Mouse (Mus musculus) heart, embryonic 14.5 days (tissue): ENCODE data around the gene Cpne5. TPM values are rescaled to one million over a fixed set of nuclear protein-coding genes. Genes with fewer than 3 reads are reported as not detected.
A peak's percentile ranks its signal among the peaks of the same experiment; 100 is the strongest.

ENCODE experiments used
- ATAC-seq: fragments of 200-750 bp; cut with Nextera tagmentation; 2 replicates; pipeline ENCODE4 v1.8.0; 2017; ENCODE audit warnings: low read depth, moderate TSS enrichment; ENCODE audit not compliant: insufficient number of reproducible peaks, insufficient read depth, low FRiP score
- H3K27ac ChIP-seq, 2 experiments: fragments of 200-500 bp in 1 of 2; fragments of 300-500 bp in 1 of 2; sonication (generic) in 1 of 2; replicated peaks in 1 of 2; 2 replicates each; pipeline ENCODE4 v1.5.1; 2012 to 2014; ENCODE audit warnings: low read depth in 2 of 2, low read length in 2 of 2, control low read depth in 1 of 2, mild to moderate bottlenecking in 1 of 2, mixed read lengths in 1 of 2; ENCODE audit not compliant: control insufficient read depth in 1 of 2, insufficient read depth in 1 of 2
- H3K27me3 ChIP-seq: fragments of 300-500 bp; sonication (generic); 2 replicates; pipeline ENCODE4 v1.6.1; 2014; ENCODE audit warnings: mild to moderate bottlenecking, low read length, control low read depth; ENCODE audit not compliant: control insufficient read depth, insufficient read depth
- H3K36me3 ChIP-seq: fragments of 300-500 bp; sonication (generic); 2 replicates; pipeline ENCODE4 v1.6.1; 2014; ENCODE audit warnings: mild to moderate bottlenecking, control low read depth, low read length, mixed read lengths; ENCODE audit not compliant: control insufficient read depth, insufficient read depth
- H3K4me1 ChIP-seq, 2 experiments: fragments of 200-500 bp in 1 of 2; fragments of 300-500 bp in 1 of 2; sonication (generic) in 1 of 2; 2 replicates each; pipeline ENCODE4 v1.6.1; 2012 to 2014; ENCODE audit warnings: low read length in 2 of 2, control low read depth in 1 of 2, mixed read lengths in 1 of 2; ENCODE audit not compliant: control insufficient read depth in 2 of 2, insufficient read depth in 2 of 2
- H3K4me2 ChIP-seq: fragments of 300-500 bp; sonication (generic); 2 replicates; pipeline ENCODE4 v1.6.1; 2014; ENCODE audit warnings: mild to moderate bottlenecking, low read length
- H3K4me3 ChIP-seq, 2 experiments: fragments of 200-500 bp in 1 of 2; fragments of 300-500 bp in 1 of 2; sonication (generic) in 1 of 2; 2 replicates each; pipeline ENCODE4 v1.5.1; 2012 to 2014; ENCODE audit warnings: low read length in 2 of 2, mild to moderate bottlenecking in 2 of 2, control low read depth in 1 of 2, low read depth in 1 of 2, moderate library complexity in 1 of 2; ENCODE audit not compliant: control insufficient read depth in 1 of 2, insufficient read depth in 1 of 2
- H3K9ac ChIP-seq: fragments of 300-500 bp; sonication (generic); 2 replicates; pipeline ENCODE4 v1.6.1; 2014; ENCODE audit warnings: mild to moderate bottlenecking, low read length
- H3K9me3 ChIP-seq: fragments of 300-500 bp; sonication (generic); 2 replicates; pipeline ENCODE4 v1.6.1; 2016; ENCODE audit warnings: low read length, control low read depth; ENCODE audit not compliant: control insufficient read depth
- WGBS: fragments of 180-500 bp; shearing (Covaris S2); extraction: QIAGEN DNeasy Blood & Tissue Kit; methylation state at CpG from one replicate; pipeline ENCODE4 v1.1.7; 2014; 5-methylcytosine and 5-hydroxymethylcytosine counted together
- polyA plus RNA-seq: library from polyadenylated mRNA; unstranded; fragments of >200 nt; fragmentation: Nextera tagmentation; extraction: Ambion mirVana; gene quantifications from 2 replicates; pipeline ENCODE4 v1.2.1, GENCODE M21; 2014

Gene Cpne5
- 21.4 and 28.8 TPM in 2 replicates for polyA plus RNA-seq

- peak within 1 kb of the TSS; percentile 74 for H3K9ac ChIP-seq
- peaks cover 38% of the 10 kb centered on the region for H3K27me3 ChIP-seq
- ATAC-seq, result peak; percentile 13; the same call in 1 of the 2 replicates
- under 1% methylated on average over 58 of the region's 73 CpGs for WGBS
- H3K4me2 ChIP-seq, result peak within 1 kb of the TSS; percentile 100
- peak within 1 kb of the TSS; percentile 46 to 63 for H3K4me3 ChIP-seq
- no peaks in the 10 kb centered on the region for H3K9me3 ChIP-seq
- no peaks in the 10 kb centered on the region for H3K36me3 ChIP-seq
- H3K27ac ChIP-seq, result peak within 1 kb of the TSS in 1 of 2 experiments; percentile 24; a peak in 1 of 4 replicates
- H3K4me1 ChIP-seq, result peaks cover 5 to 13% of the 10 kb centered on the region in 2 experiments; a peak in 3 of 4 replicates
Measured at GRCm38 (mm10) chr17:29237772-29238420, at the start of gene Cpne5. TSS of gene Cpne5 (minus strand) at chr17:29238167.

DNA sequence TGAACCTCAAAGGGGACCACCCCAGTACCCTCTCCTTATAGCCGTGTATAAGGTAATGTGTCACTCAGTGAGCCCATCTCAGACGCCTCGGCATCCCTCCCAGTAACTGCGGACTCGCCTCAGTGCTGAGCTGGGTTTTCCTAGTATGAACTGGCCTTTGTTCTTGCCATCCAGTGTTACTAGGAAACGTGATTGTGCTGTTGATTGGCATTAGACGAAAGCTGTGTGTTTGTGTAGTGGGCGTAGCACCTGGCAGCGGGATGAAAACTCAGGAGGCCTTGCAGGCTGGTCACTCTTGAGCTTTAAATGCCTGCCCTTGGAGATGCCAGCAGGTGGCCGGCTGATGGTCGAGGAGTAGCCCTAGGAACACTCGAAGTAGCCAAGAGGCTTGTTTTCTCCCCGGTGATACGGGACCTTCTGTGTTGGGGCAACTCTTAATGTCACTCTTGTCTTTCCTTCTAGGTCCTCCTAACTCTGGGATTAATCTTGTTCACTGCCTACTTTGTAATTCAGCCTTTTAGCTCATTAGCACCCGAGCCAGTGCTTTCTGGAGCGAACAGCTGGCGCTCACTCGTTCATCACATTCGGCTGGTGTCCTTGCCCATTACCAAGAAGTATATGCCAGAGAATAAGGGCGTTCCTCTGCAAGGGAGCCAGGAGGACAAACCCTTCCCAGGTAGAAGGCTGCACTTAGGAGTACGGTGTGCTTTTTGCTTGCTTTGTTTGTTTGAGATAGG lies 44.4 kb upstream of the Cpne5 start:
- Histone ChIP-seq H3K9me3 (no peaks in the 10 kb centered on the region), H3K36me3 (peaks cover 30% of the 10 kb centered on the region), H3K27ac (no peak overlapping the region), H3K4me1 (0 out of 4 replicates have a peak, but pooled peaks cover 0 to 2% of the 10 kb centered on the region in 2 experiments), H3K27me3 (no peaks in the 10 kb centered on the region), H3K9ac (no peak overlapping the region), H3K4me3 (no peak overlapping the region), H3K4me2 (no peak overlapping the region)
- ATAC-seq, result no peak
- 75% methylated on average over 21 of the region's 21 CpGs for WGBS

- 83% methylated on average over 5 of the region's 5 CpGs for WGBS
- ATAC-seq, result no peak
- Histone ChIP-seq H3K9me3 (no peaks in the 10 kb centered on the region), H3K36me3 (peaks cover 30% of the 10 kb centered on the region), H3K4me3 (no peak overlapping the region), H3K27me3 (no peaks in the 10 kb centered on the region), H3K27ac (no peak overlapping the region), H3K9ac (no peak overlapping the region), H3K4me2 (no peak overlapping the region), H3K4me1 (0 out of 4 replicates have a peak, but pooled peaks cover 0 to 2% of the 10 kb centered on the region in 2 experiments)
Measured at GRCm38 (mm10) chr17:29281541-29281940, 43.6 kb upstream of the Cpne5 start.

DNA sequence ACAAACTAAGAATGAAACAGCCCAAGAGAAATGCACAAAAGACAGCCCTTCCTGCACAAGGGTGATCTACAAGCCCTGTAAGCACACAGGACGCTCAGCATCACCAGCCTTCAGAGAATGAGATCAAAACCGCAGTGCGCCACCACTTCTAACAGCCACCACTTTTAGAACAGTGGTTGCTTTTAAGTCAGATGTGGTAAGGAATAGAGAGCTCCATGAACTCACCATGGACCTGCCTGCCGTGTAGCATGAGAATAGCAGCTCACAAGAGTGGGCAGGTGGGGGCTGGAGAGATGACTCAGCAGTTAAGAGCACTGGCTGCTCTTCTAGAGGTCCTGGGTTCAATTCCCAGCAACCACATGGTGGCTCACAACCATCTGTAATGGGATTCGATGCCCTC lies 42.5 kb upstream of the Cpne5 start:
- H3K4me3 ChIP-seq, result no peak overlapping the region
- ATAC-seq, result no peak
- H3K27me3 ChIP-seq, result no peaks in the 10 kb centered on the region
- H3K9me3 ChIP-seq, result no peaks in the 10 kb centered on the region
- no peak overlapping the region for H3K27ac ChIP-seq
- H3K4me2 ChIP-seq, result no peak overlapping the region
- WGBS, result 87% methylated on average over 5 of the region's 5 CpGs
- peaks cover 27% of the 10 kb centered on the region for H3K36me3 ChIP-seq
- H3K4me1 ChIP-seq, result 0 out of 4 replicates have a peak, but pooled peaks cover 0 to 2% of the 10 kb centered on the region in 2 experiments
- no peak overlapping the region for H3K9ac ChIP-seq

DNA sequence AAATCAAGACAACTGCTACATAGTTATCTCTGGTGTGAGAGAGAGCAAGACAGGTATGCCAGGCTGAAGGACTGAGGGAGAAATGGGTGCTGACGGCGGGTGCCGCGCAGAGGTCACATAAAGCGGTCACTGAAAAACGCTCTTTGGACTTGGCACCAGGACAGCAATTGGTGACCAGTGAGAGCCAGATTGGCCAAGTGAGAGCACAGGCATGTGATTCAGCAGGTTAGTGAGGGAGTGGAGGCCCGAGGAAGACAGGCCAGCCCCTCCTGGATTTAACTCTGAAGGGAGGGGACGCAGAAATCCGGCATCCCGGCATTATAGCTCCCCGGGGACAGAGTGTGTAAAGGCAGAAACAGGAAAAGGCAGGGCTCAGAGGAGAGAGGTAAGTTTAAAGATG lies 35.9 kb upstream of the Cpne5 start:
- H3K9ac ChIP-seq, result no peak overlapping the region
- no peaks in the 10 kb centered on the region for H3K27me3 ChIP-seq
- no peak overlapping the region for H3K4me3 ChIP-seq
- no peak overlapping the region for H3K4me2 ChIP-seq
- peaks cover 6 to 14% of the 10 kb centered on the region in 2 experiments for H3K4me1 ChIP-seq
- 61% methylated on average over 11 of the region's 11 CpGs for WGBS
- H3K9me3 ChIP-seq, result no peaks in the 10 kb centered on the region
- no peak for ATAC-seq
- no peak overlapping the region for H3K27ac ChIP-seq
- no peaks in the 10 kb centered on the region for H3K36me3 ChIP-seq

DNA sequence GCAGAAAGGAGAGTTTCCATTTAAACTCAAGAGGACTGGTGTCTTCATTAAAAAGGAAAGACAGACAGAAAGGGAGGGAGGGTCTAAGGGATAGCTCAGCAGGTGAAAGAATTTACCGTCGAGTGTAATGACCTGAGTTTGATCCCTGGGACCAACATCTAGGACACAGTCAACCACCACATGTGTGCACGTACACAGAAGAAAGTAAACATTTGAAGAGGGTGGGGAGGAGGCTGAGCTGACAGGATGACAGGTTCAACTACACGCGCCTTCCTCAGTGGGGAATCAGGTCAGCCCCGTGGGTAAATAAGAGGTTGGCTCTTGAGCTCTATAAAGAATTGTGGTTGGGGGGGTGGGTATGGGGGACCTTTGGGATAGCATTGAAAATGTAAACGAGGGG lies 35.2 kb upstream of the Cpne5 start:
- Histone ChIP-seq H3K4me1 (peaks cover 6 to 17% of the 10 kb centered on the region in 2 experiments), H3K9ac (no peak overlapping the region), H3K9me3 (no peaks in the 10 kb centered on the region), H3K27ac (no peak overlapping the region), H3K4me2 (no peak overlapping the region), H3K27me3 (no peaks in the 10 kb centered on the region), H3K4me3 (no peak overlapping the region), H3K36me3 (no peaks in the 10 kb centered on the region)
- ATAC-seq, result no peak
- WGBS, result 90% methylated on average over 7 of the region's 7 CpGs

GRCm38 (mm10) chr17:29270148-29270698 lies 32.3 kb upstream of the Cpne5 start:
- WGBS, result 91% methylated on average over 9 of the region's 9 CpGs
- Histone ChIP-seq H3K27ac (no peak overlapping the region), H3K27me3 (no peaks in the 10 kb centered on the region), H3K9me3 (no peaks in the 10 kb centered on the region), H3K4me2 (no peak overlapping the region), H3K4me1 (peaks cover 4 to 21% of the 10 kb centered on the region in 2 experiments), H3K36me3 (no peaks in the 10 kb centered on the region), H3K9ac (no peak overlapping the region), H3K4me3 (no peak overlapping the region)
- no peak for ATAC-seq
